ENCODE assay signal across 14 mouse cellular contexts in the genomic region with DNA sequence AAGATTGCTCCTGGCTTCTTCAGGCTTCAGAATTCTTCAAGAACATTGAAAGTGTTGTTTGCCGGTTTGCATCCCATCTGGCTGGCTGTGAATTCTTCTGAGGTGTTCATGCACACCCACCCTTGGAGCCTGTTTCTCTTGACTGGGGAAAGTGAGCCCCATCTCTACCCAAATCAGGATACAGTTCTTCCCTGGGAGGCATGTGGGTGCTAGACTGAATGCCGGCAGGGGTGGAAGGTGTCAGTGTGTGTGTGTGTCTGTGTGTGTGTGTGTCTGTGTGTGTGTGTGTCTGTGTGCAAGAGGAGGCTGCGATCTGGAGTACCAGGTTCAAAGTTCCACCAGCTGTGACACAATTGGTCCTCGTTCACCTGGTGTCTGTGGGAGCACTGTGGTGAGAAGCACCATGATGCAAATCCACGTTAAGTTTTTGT.
DNase-seq lines count a peak whose midpoint lies in the region; ATAC-seq and TF ChIP-seq lines count a peak whose summit lies in the region.
"Had no signal": no experiment of that assay in that cellular context is flagged by ENCODE, and none has a peak within 500 bp of the region (broad histone marks: within the 10 kb centered on the region; RNA-seq: fewer than 3 reads in every experiment).

No protein-coding gene starts in this region.

- H3K79me2 ChIP-seq in heart, adult 2 months (replicated peaks; ENCODE audit: control insufficient read depth, insufficient read depth, low read length) = no peaks in the 10 kb centered on the region

- H3K27me3 ChIP-seq in heart, adult 2 months (ENCODE audit: control insufficient read depth, insufficient read depth, low read length) = no peaks in the 10 kb centered on the region
- no peaks in the 10 kb centered on the region for H3K27me3 ChIP-seq in heart, embryonic 12.5 days (replicated peaks)
- no peaks in the 10 kb centered on the region for H3K27me3 ChIP-seq in forebrain, embryonic 10.5 days (ENCODE audit: poor library complexity, severe bottlenecking)
- no peaks in the 10 kb centered on the region for H3K27me3 ChIP-seq in hindbrain, embryonic 10.5 days (ENCODE audit: insufficient read depth, poor library complexity, severe bottlenecking)
- H3K27me3 ChIP-seq: forebrain, embryonic 13.5 days; hindbrain, embryonic 15.5 days had no signal

- peak overlapping the region; percentile 92 for H3K27ac ChIP-seq in heart, adult 2 months
- H3K27ac ChIP-seq in heart, embryonic 12.5 days (ENCODE audit: poor library complexity, severe bottlenecking) = no peak overlapping the region; the same call in 1 of the 2 replicates
- H3K27ac ChIP-seq in forebrain, embryonic 10.5 days = no peak overlapping the region
- H3K27ac ChIP-seq in hindbrain, embryonic 10.5 days = no peak overlapping the region
- H3K27ac ChIP-seq: forebrain, embryonic 13.5 days; hindbrain, embryonic 15.5 days had no signal

- TF ChIP-seq CTCF in heart, adult 2 months (IDR thresholded peaks at IDR 0.05) = no peak

- no peaks in the 10 kb centered on the region for H3K9me3 ChIP-seq in heart, embryonic 12.5 days (replicated peaks)
- H3K9me3 ChIP-seq in forebrain, embryonic 10.5 days = no peaks in the 10 kb centered on the region
- H3K9me3 ChIP-seq in hindbrain, embryonic 10.5 days = no peaks in the 10 kb centered on the region
- H3K9me3 ChIP-seq: forebrain, embryonic 13.5 days; G1E; hindbrain, embryonic 15.5 days; megakaryocyte, embryonic 14.5 days had no signal

- no peak overlapping the region for H3K4me2 ChIP-seq in heart, embryonic 12.5 days
- H3K4me2 ChIP-seq: forebrain, embryonic 13.5 days; hindbrain, embryonic 15.5 days had no signal

- H3K4me1 ChIP-seq in heart, adult 2 months (ENCODE audit: control insufficient read depth, insufficient read depth, low read length) = peaks cover 25% of the 10 kb centered on the region
- H3K4me1 ChIP-seq in heart, embryonic 12.5 days (replicated peaks) = peaks cover 36% of the 10 kb centered on the region
- peaks cover 29% of the 10 kb centered on the region for H3K4me1 ChIP-seq in forebrain, embryonic 10.5 days
- peaks cover 25% of the 10 kb centered on the region for H3K4me1 ChIP-seq in hindbrain, embryonic 10.5 days (replicated peaks)

- H3K36me3 ChIP-seq in heart, adult 2 months (ENCODE audit: control insufficient read depth, insufficient read depth, low read length) = peaks cover 6% of the 10 kb centered on the region
- no peaks in the 10 kb centered on the region for H3K36me3 ChIP-seq in heart, embryonic 12.5 days
- H3K36me3 ChIP-seq in forebrain, embryonic 10.5 days (replicated peaks) = no peaks in the 10 kb centered on the region
- no peaks in the 10 kb centered on the region for H3K36me3 ChIP-seq in hindbrain, embryonic 10.5 days
- H3K36me3 ChIP-seq: G1E; hindbrain, embryonic 15.5 days had no signal

- no peak overlapping the region for H3K9ac ChIP-seq in heart, adult 2 months (ENCODE audit: low read depth, low read length)
- no peak overlapping the region for H3K9ac ChIP-seq in heart, embryonic 12.5 days
- H3K9ac ChIP-seq: forebrain, embryonic 13.5 days; hindbrain, embryonic 15.5 days had no signal

- H3K4me3 ChIP-seq in heart, adult 2 months = no peak overlapping the region
- H3K4me3 ChIP-seq in heart, embryonic 12.5 days = no peak overlapping the region
- no peak overlapping the region for H3K4me3 ChIP-seq in forebrain, embryonic 10.5 days
- H3K4me3 ChIP-seq in hindbrain, embryonic 10.5 days = no peak overlapping the region
- H3K4me3 ChIP-seq: forebrain, embryonic 13.5 days; hindbrain, embryonic 15.5 days had no signal

- TF ChIP-seq POLR2A in heart, adult 2 months (IDR thresholded peaks at IDR 0.05; ENCODE audit: insufficient read depth, low read depth, low read length) = no peak

- intact Hi-C loops in heart, adult 2 months (cut with DNase I) = loop anchor here (2.0 kb wide), 1 partner anchor 36 kb away; no protein-coding TSS in a partner anchor
- intact Hi-C loops in left cerebral cortex, postnatal 4 days (cut with DNase I) = no loop called here

- DNase-seq in heart, adult 2 months = no peak
- peak; percentile 68 for DNase-seq in left cerebral cortex, adult 11 months (ENCODE audit: low spot score)
- no peak for DNase-seq in left cerebral cortex, postnatal 4 days
- peak; percentile 50 for DNase-seq in thymus, postnatal 25 days
- no peak for DNase-seq in forebrain, embryonic 10.5 days (ENCODE audit: extremely low spot score, low spot score)
- no peak for DNase-seq in hindbrain, embryonic 10.5 days (ENCODE audit: low spot score)
- DNase-seq: cerebellum, adult 11-12 months; liver had no signal

- no peak for ATAC-seq in heart, embryonic 12.5 days (ENCODE audit: insufficient number of reproducible peaks, low FRiP score)
- ATAC-seq in megakaryocyte, adult 5-6 weeks (ENCODE audit: poor library complexity, severe bottlenecking) = 0 out of 2 replicates have a peak, but pooled peaks have one; percentile 9
- ATAC-seq: forebrain, embryonic 13.5 days had no signal

- TF ChIP-seq EP300 in heart, adult 2 months (IDR thresholded peaks at IDR 0.05; ENCODE audit: insufficient read depth, low read depth, low read length) = no peak

- WGBS in heart, adult 2 months = 69% methylated on average over 5 of the region's 5 CpGs
- WGBS in heart, embryonic 12.5 days = 61% methylated on average over 5 of the region's 5 CpGs
- 81% methylated on average over 5 of the region's 5 CpGs for WGBS in forebrain, embryonic 10.5 days
- 78% methylated on average over 5 of the region's 5 CpGs for WGBS in hindbrain, embryonic 10.5 days

Comparison
In these comparisons a context has a peak if more than half of its experiments do, and no peak if none do; other contexts are left out.
1. DNase-seq: peak in left cerebral cortex, adult 11 months (single experiment) and thymus, postnatal 25 days (single experiment); none in heart, adult 2 months (0 of 2), left cerebral cortex, postnatal 4 days (single experiment), forebrain, embryonic 10.5 days (single experiment) and hindbrain, embryonic 10.5 days (single experiment).